Mouse (Mus musculus) heart, embryonic 14.5 days (tissue): Measurements from ENCODE around the gene Ttbk1. TPM values are rescaled to one million over a fixed set of nuclear protein-coding genes. Genes with fewer than 3 reads are reported as not detected.

Experiments
- ATAC-seq: fragments of 200-750 bp; cut with Nextera tagmentation; 2 replicates; pipeline ENCODE4 v1.8.0; 2017; ENCODE audit warnings: low read depth, moderate TSS enrichment; ENCODE audit not compliant: insufficient number of reproducible peaks, insufficient read depth, low FRiP score
- H3K27ac ChIP-seq, 2 experiments: fragments of 200-500 bp in 1 of 2; fragments of 300-500 bp in 1 of 2; sonication (generic) in 1 of 2; replicated peaks in 1 of 2; 2 replicates each; pipeline ENCODE4 v1.5.1; 2012 to 2014; ENCODE audit warnings: low read depth in 2 of 2, low read length in 2 of 2, control low read depth in 1 of 2, mild to moderate bottlenecking in 1 of 2, mixed read lengths in 1 of 2; ENCODE audit not compliant: control insufficient read depth in 1 of 2, insufficient read depth in 1 of 2
- H3K27me3 ChIP-seq: fragments of 300-500 bp; sonication (generic); 2 replicates; pipeline ENCODE4 v1.6.1; 2014; ENCODE audit warnings: mild to moderate bottlenecking, low read length, control low read depth; ENCODE audit not compliant: control insufficient read depth, insufficient read depth
- H3K36me3 ChIP-seq: fragments of 300-500 bp; sonication (generic); 2 replicates; pipeline ENCODE4 v1.6.1; 2014; ENCODE audit warnings: mild to moderate bottlenecking, control low read depth, low read length, mixed read lengths; ENCODE audit not compliant: control insufficient read depth, insufficient read depth
- H3K4me1 ChIP-seq, 2 experiments: fragments of 200-500 bp in 1 of 2; fragments of 300-500 bp in 1 of 2; sonication (generic) in 1 of 2; 2 replicates each; pipeline ENCODE4 v1.6.1; 2012 to 2014; ENCODE audit warnings: low read length in 2 of 2, control low read depth in 1 of 2, mixed read lengths in 1 of 2; ENCODE audit not compliant: control insufficient read depth in 2 of 2, insufficient read depth in 2 of 2
- H3K4me2 ChIP-seq: fragments of 300-500 bp; sonication (generic); 2 replicates; pipeline ENCODE4 v1.6.1; 2014; ENCODE audit warnings: mild to moderate bottlenecking, low read length
- H3K4me3 ChIP-seq, 2 experiments: fragments of 200-500 bp in 1 of 2; fragments of 300-500 bp in 1 of 2; sonication (generic) in 1 of 2; 2 replicates each; pipeline ENCODE4 v1.5.1; 2012 to 2014; ENCODE audit warnings: low read length in 2 of 2, mild to moderate bottlenecking in 2 of 2, control low read depth in 1 of 2, low read depth in 1 of 2, moderate library complexity in 1 of 2; ENCODE audit not compliant: control insufficient read depth in 1 of 2, insufficient read depth in 1 of 2
- H3K9ac ChIP-seq: fragments of 300-500 bp; sonication (generic); 2 replicates; pipeline ENCODE4 v1.6.1; 2014; ENCODE audit warnings: mild to moderate bottlenecking, low read length
- H3K9me3 ChIP-seq: fragments of 300-500 bp; sonication (generic); 2 replicates; pipeline ENCODE4 v1.6.1; 2016; ENCODE audit warnings: low read length, control low read depth; ENCODE audit not compliant: control insufficient read depth
- WGBS: fragments of 180-500 bp; shearing (Covaris S2); extraction: QIAGEN DNeasy Blood & Tissue Kit; methylation state at CpG from one replicate; pipeline ENCODE4 v1.1.7; 2014; 5-methylcytosine and 5-hydroxymethylcytosine counted together
- polyA plus RNA-seq: library from polyadenylated mRNA; unstranded; fragments of >200 nt; fragmentation: Nextera tagmentation; extraction: Ambion mirVana; gene quantifications from 2 replicates; pipeline ENCODE4 v1.2.1, GENCODE M21; 2014

Gene Ttbk1
- polyA plus RNA-seq, 1 experiment from 2014 or later: 0.16 TPM

GRCm38 (mm10) chr17:46513329-46513728 lies 25.9 kb upstream of the Ttbk1 start:
- H3K27ac ChIP-seq: no peak overlapping the region
- ATAC-seq: no peak
- no peak overlapping the region for H3K4me2 ChIP-seq
- WGBS: 52% methylated on average over 2 of the region's 2 CpGs
- H3K36me3 ChIP-seq: 0 out of 2 replicates have a peak, but pooled peaks cover 3% of the 10 kb centered on the region
- no peaks in the 10 kb centered on the region for H3K4me1 ChIP-seq
- no peaks in the 10 kb centered on the region for H3K9me3 ChIP-seq
- no peaks in the 10 kb centered on the region for H3K27me3 ChIP-seq
- H3K9ac ChIP-seq: no peak overlapping the region
- H3K4me3 ChIP-seq: no peak overlapping the region

- Histone ChIP-seq H3K9me3 (no peaks in the 10 kb centered on the region), H3K27me3 (no peaks in the 10 kb centered on the region), H3K4me3 (no peak overlapping the region), H3K9ac (no peak overlapping the region), H3K36me3 (peaks cover 3% of the 10 kb centered on the region; the same call in 1 of the 2 replicates), H3K4me1 (no peaks in the 10 kb centered on the region), H3K27ac (no peak overlapping the region), H3K4me2 (no peak overlapping the region)
- 54% methylated on average over 11 of the region's 11 CpGs for WGBS
- ATAC-seq: 0 out of 2 replicates have a peak, but pooled peaks have one; percentile 35
Observed at GRCm38 (mm10) chr17:46511059-46511710, 23.7 kb upstream of the Ttbk1 start.

- peaks cover 8% of the 10 kb centered on the region; the same call in 1 of the 2 replicates for H3K36me3 ChIP-seq
- no peaks in the 10 kb centered on the region for H3K9me3 ChIP-seq
- H3K4me2 ChIP-seq: no peak overlapping the region
- no peaks in the 10 kb centered on the region for H3K27me3 ChIP-seq
- H3K4me1 ChIP-seq: no peaks in the 10 kb centered on the region
- H3K4me3 ChIP-seq: no peak overlapping the region
- 89% methylated on average over 3 of the region's 3 CpGs for WGBS
- no peak overlapping the region for H3K9ac ChIP-seq
- H3K27ac ChIP-seq: no peak overlapping the region
- ATAC-seq: no peak
Observed at GRCm38 (mm10) chr17:46505617-46506016, 18.1 kb upstream of the Ttbk1 start.

- H3K27ac ChIP-seq: no peak overlapping the region
- no peak overlapping the region for H3K9ac ChIP-seq
- no peak overlapping the region for H3K4me2 ChIP-seq
- H3K27me3 ChIP-seq: no peaks in the 10 kb centered on the region
- H3K36me3 ChIP-seq: peaks cover 11% of the 10 kb centered on the region
- WGBS: 71% methylated on average over 14 of the region's 14 CpGs
- ATAC-seq: no peak
- H3K4me1 ChIP-seq: no peaks in the 10 kb centered on the region
- no peaks in the 10 kb centered on the region for H3K9me3 ChIP-seq
- no peak overlapping the region for H3K4me3 ChIP-seq
Observed at GRCm38 (mm10) chr17:46503847-46504638, 16.6 kb upstream of the Ttbk1 start.

- H3K4me1 ChIP-seq: no peaks in the 10 kb centered on the region
- H3K27ac ChIP-seq: no peak overlapping the region
- no peak overlapping the region for H3K9ac ChIP-seq
- no peaks in the 10 kb centered on the region for H3K9me3 ChIP-seq
- H3K27me3 ChIP-seq: no peaks in the 10 kb centered on the region
- H3K4me2 ChIP-seq: no peak overlapping the region
- no peak overlapping the region for H3K4me3 ChIP-seq
- 79% methylated on average over 2 of the region's 2 CpGs for WGBS
- peaks cover 14% of the 10 kb centered on the region for H3K36me3 ChIP-seq
- no peak for ATAC-seq
Observed at GRCm38 (mm10) chr17:46502775-46503174, 15.3 kb upstream of the Ttbk1 start.

- Histone ChIP-seq H3K4me2 (no peak overlapping the region), H3K36me3 (peaks cover 14% of the 10 kb centered on the region; the same call in 1 of the 2 replicates), H3K9me3 (no peaks in the 10 kb centered on the region), H3K4me3 (no peak overlapping the region), H3K9ac (no peak overlapping the region), H3K4me1 (peaks cover 4% of the 10 kb centered on the region in 2 experiments; a peak in 1 of 4 replicates), H3K27me3 (peaks cover 8% of the 10 kb centered on the region), H3K27ac (no peak overlapping the region)
- ATAC-seq: no peak
- WGBS: 64% methylated on average over 8 of the region's 8 CpGs
Observed at GRCm38 (mm10) chr17:46497956-46498355, 10.5 kb upstream of the Ttbk1 start.

GRCm38 (mm10) chr17:46496623-46497434 lies 9.4 kb upstream of the Ttbk1 start, which contains the start of gene Dnph1:
Dnph1 (plus strand) TSS chr17:46496711.
- H3K27ac ChIP-seq: no peak within 1 kb of the TSS
- peak within 1 kb of the TSS; percentile 64 for H3K9ac ChIP-seq
- under 1% methylated on average over 44 of the region's 44 CpGs for WGBS
- ATAC-seq: peak; percentile 66
- H3K4me1 ChIP-seq: peaks cover 4% of the 10 kb centered on the region in 2 experiments; a peak in 1 of 4 replicates
- peaks cover 14% of the 10 kb centered on the region; the same call in 1 of the 2 replicates for H3K36me3 ChIP-seq
- H3K4me2 ChIP-seq: peak within 1 kb of the TSS; percentile 72
- H3K9me3 ChIP-seq: no peaks in the 10 kb centered on the region
- H3K27me3 ChIP-seq: peaks cover 8% of the 10 kb centered on the region
- peak within 1 kb of the TSS; percentile 49 to 57 for H3K4me3 ChIP-seq
